Mouse (Mus musculus) layer of hippocampus, adult 2 months (tissue): ENCODE measurements around the gene Tmem234. TPM values are rescaled to one million over a fixed set of nuclear protein-coding genes. Genes with fewer than 3 reads are reported as not detected.

Experiments used
- DNase-seq, 2 experiments: peaks; one replicate each; pipeline ENCODE4 v3.0.0; 2022; ENCODE audit warnings: low spot score in 2 of 2
- H3K27ac ChIP-seq: fragments of 200-600 bp; 2 replicates; pipeline ENCODE4 v1.8.1; 2022
- H3K4me3 ChIP-seq: fragments of 200-600 bp; 2 replicates; pipeline ENCODE4 v1.8.1; 2022; ENCODE audit warnings: mild to moderate bottlenecking
- CTCF ChIP-seq: fragments of 200-600 bp; conservative IDR thresholded peaks from 2 replicates; pipeline ENCODE4 v1.8.1; 2022; ENCODE audit warnings: antibody characterized with exemption, mild to moderate bottlenecking, moderate library complexity
- total RNA-seq, 2 experiments: library from RNA; stranded (reverse); gene quantifications; 2 replicates each; pipeline ENCODE4 v1.2.3; 2021

Gene Tmem234
- total RNA-seq, 2 experiments from 2014 or later = 83.1 to 86.2 TPM

GRCm38 (mm10) chr4:129570028-129570427, 30.4 kb upstream of the Tmem234 start:
- H3K4me3 ChIP-seq = no peak overlapping the region
- no peak for TF ChIP-seq CTCF
- H3K27ac ChIP-seq = no peak overlapping the region
- no peak for DNase-seq

GRCm38 (mm10) chr4:129571551-129572084, 28.9 kb upstream of the Tmem234 start:
- H3K27ac ChIP-seq = no peak overlapping the region
- DNase-seq = no peak
- no peak for TF ChIP-seq CTCF
- no peak overlapping the region for H3K4me3 ChIP-seq

- DNase-seq = no peak
These were observed 28.0 kb upstream of the Tmem234 start for GRCm38 (mm10) chr4:129572236-129573092.

GRCm38 (mm10) chr4:129573093-129573370, 27.4 kb upstream of the Tmem234 start:
- DNase-seq = no peak
- Histone ChIP-seq H3K4me3 (no peak overlapping the region), H3K27ac (no peak overlapping the region)
- no peak for TF ChIP-seq CTCF

More at GRCm38 (mm10) chr4:129572236-129573092, 28.0 kb upstream of the Tmem234 start:
- H3K27ac ChIP-seq = no peak overlapping the region
- no peak for TF ChIP-seq CTCF
- H3K4me3 ChIP-seq = no peak overlapping the region

- DNase-seq = no peak
- TF ChIP-seq CTCF = no peak
- no peak within 1 kb of the TSS for H3K4me3 ChIP-seq
- no peak within 1 kb of the TSS for H3K27ac ChIP-seq
These were observed 27.0 kb upstream of the Tmem234 start, which contains the start of gene Lck for GRCm38 (mm10) chr4:129573430-129573829. Gene Lck, minus strand, starts transcription at chr4:129573641.

- no peak overlapping the region for H3K4me3 ChIP-seq
- H3K27ac ChIP-seq = no peak overlapping the region
- no peak for DNase-seq
- TF ChIP-seq CTCF = no peak
These were observed 25.2 kb upstream of the Tmem234 start for GRCm38 (mm10) chr4:129575171-129575844.

- Histone ChIP-seq H3K4me3 (no peak overlapping the region), H3K27ac (no peak overlapping the region)
- DNase-seq = peak in 1 of 2 experiments; percentile 49
- peak; percentile 79 for TF ChIP-seq CTCF
These were observed 23.5 kb upstream of the Tmem234 start for GRCm38 (mm10) chr4:129576863-129577491.

GRCm38 (mm10) chr4:129577688-129578087, 22.8 kb upstream of the Tmem234 start:
- Histone ChIP-seq H3K27ac (no peak overlapping the region), H3K4me3 (no peak overlapping the region)
- DNase-seq = no peak
- TF ChIP-seq CTCF = no peak

GRCm38 (mm10) chr4:129578466-129578865, 22.0 kb upstream of the Tmem234 start, which contains the start of gene Fam167b:
Gene Fam167b, minus strand, starts transcription at chr4:129578549.
- TF ChIP-seq CTCF = no peak
- H3K4me3 ChIP-seq = no peak within 1 kb of the TSS
- DNase-seq = no peak
- H3K27ac ChIP-seq = no peak within 1 kb of the TSS

GRCm38 (mm10) chr4:129580347-129580746, 20.1 kb upstream of the Tmem234 start:
- no peak for TF ChIP-seq CTCF
- peak in 1 of 2 experiments; percentile 19 for DNase-seq
- H3K4me3 ChIP-seq = no peak overlapping the region
- no peak overlapping the region for H3K27ac ChIP-seq

- TF ChIP-seq CTCF = peak; percentile 25; the same call in 1 of the 2 replicates
- no peak overlapping the region for H3K27ac ChIP-seq
- H3K4me3 ChIP-seq = no peak overlapping the region
- DNase-seq = no peak
These were observed 18.2 kb upstream of the Tmem234 start for GRCm38 (mm10) chr4:129582251-129582650.

GRCm38 (mm10) chr4:129584370-129584769, 16.1 kb upstream of the Tmem234 start:
- DNase-seq = no peak
- no peak for TF ChIP-seq CTCF
- Histone ChIP-seq H3K27ac (peak overlapping the region; percentile 81; the same call in 1 of the 2 replicates), H3K4me3 (peak overlapping the region; percentile 66; the same call in 1 of the 2 replicates)
